Mouse (Mus musculus) liver, embryonic 11.5 days (tissue): ENCODE data around the gene Pms2. TPM values are rescaled to one million over a fixed set of nuclear protein-coding genes. Genes with fewer than 3 reads are reported as not detected.

Experiments
- ATAC-seq: fragments of 200-750 bp; cut with Nextera tagmentation; replicated peaks from 2 replicates; pipeline ENCODE4 v1.8.0; 2017; ENCODE audit warnings: moderate number of reproducible peaks, mild to moderate bottlenecking, moderate TSS enrichment, moderate library complexity; ENCODE audit not compliant: low FRiP score
- DNase-seq: peaks from one replicate; pipeline ENCODE4 v3.0.0-alpha.2; 2017; ENCODE audit warnings: low spot score
- H3K27ac ChIP-seq: fragments of 300-500 bp; sonication (generic); 2 replicates; pipeline ENCODE4 v1.5.1; 2014; ENCODE audit warnings: mild to moderate bottlenecking, low read depth, low read length, control low read depth
- H3K27me3 ChIP-seq: fragments of 300-500 bp; sonication (generic); replicated peaks from 2 replicates; pipeline ENCODE4 v1.6.1; 2014; ENCODE audit warnings: low read length, mixed read lengths; ENCODE audit not compliant: control insufficient read depth, insufficient read depth
- H3K36me3 ChIP-seq: fragments of 300-500 bp; sonication (generic); 2 replicates; pipeline ENCODE4 v1.6.1; 2014; ENCODE audit warnings: mild to moderate bottlenecking, low read length, moderate library complexity, mixed read lengths; ENCODE audit not compliant: control insufficient read depth, insufficient read depth
- H3K4me1 ChIP-seq: fragments of 300-500 bp; sonication (generic); replicated peaks from 2 replicates; pipeline ENCODE4 v1.6.1; 2014; ENCODE audit warnings: low read length, mixed read lengths; ENCODE audit not compliant: control insufficient read depth, insufficient read depth
- H3K4me2 ChIP-seq: fragments of 300-500 bp; sonication (generic); 2 replicates; pipeline ENCODE4 v1.6.1; 2014; ENCODE audit warnings: mild to moderate bottlenecking, control low read depth, moderate library complexity
- H3K4me3 ChIP-seq: fragments of 300-500 bp; sonication (generic); 2 replicates; pipeline ENCODE4 v1.5.1; 2014; ENCODE audit warnings: low read depth, low read length, control low read depth
- H3K9ac ChIP-seq: fragments of 300-500 bp; sonication (generic); 2 replicates; pipeline ENCODE4 v1.6.1; 2014; ENCODE audit warnings: low read depth, low read length, control low read depth
- H3K9me3 ChIP-seq: fragments of 300-500 bp; sonication (generic); 2 replicates; pipeline ENCODE4 v1.6.1; 2016; ENCODE audit warnings: low read length, inconsistent platforms, mixed read lengths; ENCODE audit not compliant: control insufficient read depth
- WGBS: fragments of 180-500 bp; shearing (Covaris S2); extraction: QIAGEN DNeasy Blood & Tissue Kit; methylation state at CpG from one replicate; pipeline ENCODE4 v1.1.7; 2014; 5-methylcytosine and 5-hydroxymethylcytosine counted together
- polyA plus RNA-seq: library from polyadenylated mRNA; unstranded; fragments of >200 nt; fragmentation: Nextera tagmentation; extraction: Ambion mirVana; gene quantifications from 2 replicates; pipeline ENCODE4 v1.2.1, GENCODE M21; 2014

The Pms2 gene
- polyA plus RNA-seq, 1 experiment from 2014 or later = 27.0 TPM

- Histone ChIP-seq H3K4me1 (peaks cover 25% of the 10 kb centered on the region), H3K9ac (no peak overlapping the region), H3K4me2 (no peak overlapping the region), H3K27ac (0 out of 2 replicates have a peak overlapping the region, but pooled peaks have one; percentile 13), H3K4me3 (no peak overlapping the region), H3K9me3 (no peaks in the 10 kb centered on the region), H3K27me3 (no peaks in the 10 kb centered on the region), H3K36me3 (no peaks in the 10 kb centered on the region)
- 45% methylated on average over 4 of the region's 4 CpGs for WGBS
- peak; percentile 78 for DNase-seq
- ATAC-seq = peak; percentile 74
Measured at GRCm38 (mm10) chr5:143974931-143975630, 65.3 kb downstream of the Pms2 start.

DNA sequence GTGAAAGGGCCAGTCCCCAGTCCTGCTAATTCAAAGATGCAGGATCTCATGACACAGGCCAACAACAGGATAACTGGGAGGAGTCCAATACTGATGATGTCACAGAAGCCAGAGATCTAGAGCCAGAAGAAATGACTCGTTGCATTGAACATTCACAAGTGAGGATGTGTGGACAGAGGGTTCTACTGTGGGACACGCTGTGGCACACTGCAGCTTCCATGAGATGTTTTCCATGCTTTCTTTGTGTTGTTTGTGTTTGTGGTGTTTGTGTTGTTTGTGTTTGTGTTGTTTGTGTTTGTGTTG lies 65.8 kb downstream of the Pms2 start:
- Histone ChIP-seq H3K36me3 (no peaks in the 10 kb centered on the region), H3K9ac (no peak overlapping the region), H3K27ac (no peak overlapping the region), H3K4me1 (peaks cover 25% of the 10 kb centered on the region), H3K4me3 (no peak overlapping the region), H3K9me3 (no peaks in the 10 kb centered on the region), H3K27me3 (no peaks in the 10 kb centered on the region), H3K4me2 (no peak overlapping the region)
- ATAC-seq (no peak; the same call in none of the 2 replicates), DNase-seq (no peak)
- 59% methylated on average over 2 of the region's 2 CpGs for WGBS

DNA sequence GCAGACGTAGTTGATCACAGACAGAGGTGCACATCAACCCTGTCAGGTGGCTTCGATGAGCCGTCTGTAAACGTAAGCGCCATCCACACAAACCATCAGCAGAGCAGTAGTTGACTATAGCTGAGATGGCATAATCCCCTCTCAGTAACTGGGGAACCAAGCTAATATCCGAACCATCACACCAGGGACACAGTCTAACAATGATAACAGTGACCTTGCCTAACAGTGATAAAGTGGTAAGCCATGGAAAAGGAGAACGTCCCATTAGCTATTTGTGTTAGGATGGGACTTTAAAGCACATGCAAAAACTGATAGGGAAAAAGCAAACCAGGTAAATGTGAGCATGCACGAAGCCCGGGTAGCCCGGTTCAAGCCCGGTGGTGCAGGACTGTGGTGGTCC lies 66.5 kb downstream of the Pms2 start:
- H3K36me3 ChIP-seq = no peaks in the 10 kb centered on the region
- WGBS = 77% methylated on average over 11 of the region's 11 CpGs
- DNase-seq (no peak), ATAC-seq (no peak)
- no peak overlapping the region for H3K27ac ChIP-seq
- peak overlapping the region; percentile 8 for H3K4me2 ChIP-seq
- H3K4me3 ChIP-seq = no peak overlapping the region
- H3K4me1 ChIP-seq = peaks cover 25% of the 10 kb centered on the region
- no peaks in the 10 kb centered on the region for H3K9me3 ChIP-seq
- no peak overlapping the region for H3K9ac ChIP-seq
- no peaks in the 10 kb centered on the region for H3K27me3 ChIP-seq

DNA sequence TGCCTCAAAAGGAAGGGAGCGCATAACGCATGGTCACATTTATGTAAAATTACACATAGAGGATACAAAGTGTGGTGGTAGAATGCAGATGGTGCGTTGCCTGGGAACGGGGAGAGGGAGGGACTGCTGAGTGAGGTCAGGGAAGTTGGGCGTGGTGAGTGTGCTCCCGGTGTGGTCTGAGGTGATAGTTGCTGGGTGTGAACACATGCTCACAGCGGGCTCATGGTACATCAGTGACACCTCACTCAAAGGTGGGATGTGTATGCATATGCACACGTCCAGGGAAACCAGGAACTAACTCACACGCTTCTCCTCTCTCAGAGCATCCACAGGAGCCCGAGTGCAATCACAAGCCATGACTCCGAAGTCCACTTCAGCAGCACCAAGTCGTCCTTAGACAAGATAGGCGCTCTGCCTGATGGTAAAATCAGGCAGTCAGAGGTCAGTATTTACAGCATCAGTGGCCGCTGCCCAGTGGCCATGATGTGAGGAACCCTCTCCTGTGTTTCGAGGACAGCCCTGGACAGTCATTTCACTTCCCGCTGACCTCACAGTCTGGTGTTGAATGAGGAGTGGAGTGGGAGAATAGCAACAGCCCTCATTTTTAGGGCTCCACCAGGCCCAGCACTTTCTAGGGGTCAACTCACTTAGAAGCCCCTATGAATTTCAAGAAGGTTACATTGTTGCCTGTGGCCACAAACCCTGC lies 67.1 kb downstream of the Pms2 start:
- Histone ChIP-seq H3K4me2 (no peak overlapping the region), H3K27me3 (no peaks in the 10 kb centered on the region), H3K4me3 (no peak overlapping the region), H3K4me1 (peaks cover 25% of the 10 kb centered on the region), H3K9me3 (no peaks in the 10 kb centered on the region), H3K36me3 (no peaks in the 10 kb centered on the region), H3K9ac (no peak overlapping the region), H3K27ac (no peak overlapping the region)
- peak; percentile 78 for ATAC-seq
- 60% methylated on average over 16 of the region's 16 CpGs for WGBS
- no peak for DNase-seq

- DNase-seq = no peak
- Histone ChIP-seq H3K27me3 (no peaks in the 10 kb centered on the region), H3K27ac (no peak overlapping the region), H3K4me1 (peaks cover 13% of the 10 kb centered on the region), H3K9ac (no peak overlapping the region), H3K9me3 (no peaks in the 10 kb centered on the region), H3K4me2 (no peak overlapping the region), H3K36me3 (peaks cover 5% of the 10 kb centered on the region; the same call in 1 of the 2 replicates), H3K4me3 (no peak overlapping the region)
- WGBS = 41% methylated on average over 9 of the region's 9 CpGs
- no peak for ATAC-seq
Measured at GRCm38 (mm10) chr5:143980858-143981257, 71.1 kb downstream of the Pms2 start.

- Histone ChIP-seq H3K4me3 (no peak overlapping the region), H3K27me3 (no peaks in the 10 kb centered on the region), H3K9ac (no peak overlapping the region), H3K36me3 (peaks cover 7% of the 10 kb centered on the region; the same call in 1 of the 2 replicates), H3K27ac (no peak overlapping the region), H3K9me3 (no peaks in the 10 kb centered on the region), H3K4me2 (no peak overlapping the region), H3K4me1 (no peaks in the 10 kb centered on the region)
- ATAC-seq (no peak), DNase-seq (no peak)
- 58% methylated on average over 2 of the region's 2 CpGs for WGBS
Measured at GRCm38 (mm10) chr5:143982361-143982760, 72.6 kb downstream of the Pms2 start.

Other genes with a start within 250 kb of the Pms2 start
- 13.2 and 14.7 TPM in 2 replicates for gene Usp42, start 177.7 kb upstream of the Pms2 start, polyA plus RNA-seq
- gene Eif2ak1, start 92.2 kb upstream of the Pms2 start, polyA plus RNA-seq = 82.6 and 83.6 TPM in 2 replicates
- gene Ankrd61, start 12.3 kb upstream of the Pms2 start, polyA plus RNA-seq = 0.19 and 0.22 TPM in 2 replicates
- 126 and 130 TPM in 2 replicates for gene Aimp2, start 117 bp upstream of the Pms2 start, polyA plus RNA-seq
- 0.41 and 0.70 TPM in 2 replicates for gene Gm42421, start 18.2 kb downstream of the Pms2 start, polyA plus RNA-seq
- 0.34 TPM in 2 replicates for gene Rsph10b, start 23.1 kb downstream of the Pms2 start, polyA plus RNA-seq
- gene Ccz1, start 104.9 kb downstream of the Pms2 start, polyA plus RNA-seq = 93.1 and 97.2 TPM in 2 replicates
- gene Ocm, start 116.7 kb downstream of the Pms2 start, polyA plus RNA-seq = not detected in 2 replicates
- 4.9 and 5.7 TPM in 2 replicates for gene Lmtk2, start 190.5 kb downstream of the Pms2 start, polyA plus RNA-seq